Mouse (Mus musculus) myocyte (in vitro differentiated cells): ENCODE measurements around the gene Rere.

Experiments
- CEBPB ChIP-seq: IDR thresholded peaks from 2 replicates; pipeline ENCODE4 v1.6.1; 2011; ENCODE audit warnings: mild to moderate bottlenecking, moderate library complexity; ENCODE audit not compliant: poor library complexity, insufficient read depth, severe bottlenecking
- E2F4 ChIP-seq: IDR thresholded peaks from one replicate; pipeline ENCODE4 v1.6.1; 2011; ENCODE audit warnings: mild to moderate bottlenecking, control low read depth, moderate library complexity; ENCODE audit not compliant: insufficient read depth
- MAX ChIP-seq: IDR thresholded peaks from one replicate; pipeline ENCODE4 v1.6.1; 2011; ENCODE audit warnings: low read depth, mild to moderate bottlenecking, control low read depth
- MYOD1 ChIP-seq, 3 experiments: IDR thresholded peaks; one replicate each; pipeline ENCODE4 v1.6.1; 2011; ENCODE audit warnings: control low read depth in 2 of 3, low read depth in 2 of 3, mild to moderate bottlenecking in 2 of 3, moderate library complexity in 1 of 3; ENCODE audit not compliant: insufficient read length in 2 of 3, control insufficient read depth in 1 of 3
- MYOG ChIP-seq, 3 experiments: IDR thresholded peaks; one replicate each; pipeline ENCODE4 v1.6.1; 2011; ENCODE audit warnings: control low read depth in 2 of 3, low read depth in 2 of 3, mild to moderate bottlenecking in 2 of 3; ENCODE audit not compliant: insufficient read length in 2 of 3, control insufficient read depth in 1 of 3, insufficient read depth in 1 of 3
- POLR2A ChIP-seq: IDR thresholded peaks from one replicate; pipeline ENCODE4 v1.6.1; 2011; ENCODE audit warnings: low read depth, mild to moderate bottlenecking, control low read depth, moderate library complexity; ENCODE audit not compliant: insufficient read length
- POLR2AphosphoS2 ChIP-seq: IDR thresholded peaks from one replicate; pipeline ENCODE4 v1.6.1; 2011; ENCODE audit warnings: low read depth, control low read depth; ENCODE audit not compliant: insufficient read length
- REST ChIP-seq: IDR thresholded peaks from one replicate; pipeline ENCODE4 v1.6.1; 2011; ENCODE audit warnings: mild to moderate bottlenecking, control low read depth, moderate library complexity; ENCODE audit not compliant: insufficient read depth, insufficient read length
- TCF12 ChIP-seq: IDR thresholded peaks from one replicate; pipeline ENCODE4 v1.6.1; 2011; ENCODE audit warnings: mild to moderate bottlenecking, control low read depth; ENCODE audit not compliant: poor library complexity, insufficient read depth, severe bottlenecking

DNA sequence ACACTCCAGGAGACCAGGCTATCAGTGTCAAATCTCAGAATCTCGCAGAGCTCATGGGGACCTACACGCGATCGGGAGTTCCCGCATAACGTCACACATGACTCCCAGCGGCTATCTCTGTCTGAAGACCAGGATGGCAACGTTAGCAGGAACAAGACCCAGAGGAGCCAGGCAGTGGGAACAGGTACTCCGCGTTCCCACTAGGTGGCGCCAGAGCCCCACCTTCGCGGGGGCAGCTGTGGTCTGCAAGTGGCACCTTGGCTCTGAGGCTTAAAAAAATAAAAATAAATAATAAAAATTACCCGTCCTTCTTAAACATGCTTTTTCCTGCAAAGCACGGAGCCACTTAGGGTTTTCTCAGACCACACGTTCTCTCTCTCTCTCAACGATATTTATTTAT is 374.5 kb downstream of the Rere start:
- TF ChIP-seq E2F4 (no peak), POLR2AphosphoS2 (no peak), POLR2A (no peak), MAX (no peak), CEBPB (no peak), TCF12 (no peak), MYOD1 (IDR thresholded peaks at IDR 0.05; ENCODE audit: control insufficient read depth in 1 of 3, insufficient read length in 2 of 3, low read depth in 2 of 3) (peak in 2 of 3 experiments; percentile 6 to 27), REST (no peak), MYOG (IDR thresholded peaks at IDR 0.05; ENCODE audit: control insufficient read depth in 1 of 3, insufficient read depth in 1 of 3, insufficient read length in 2 of 3, low read depth in 2 of 3) (peak in 1 of 3 experiments; percentile 50)
